Mouse (Mus musculus): ENCODE measurements around the gene Brd3. TPM values are rescaled to one million over a fixed set of nuclear protein-coding genes. Genes with fewer than 3 reads are reported as not detected.

The Brd3 gene
- polyA plus RNA-seq, 1 experiment from 2014 or later, result 85.4 TPM

GRCm38 (mm10) chr2:27416425-27416824 lies 91.0 kb downstream of the Brd3 start:
- H3K4me2 ChIP-seq (ENCODE audit: low read depth, low read length), result no peak overlapping the region
- no peak overlapping the region for H3K9ac ChIP-seq (ENCODE audit: low read length)
- WGBS, result 21% methylated on average over 3 of the region's 3 CpGs
- H3K27ac ChIP-seq (ENCODE audit: low read length), result peak overlapping the region; percentile 92
- no peaks in the 10 kb centered on the region for H3K36me3 ChIP-seq (ENCODE audit: control insufficient read depth, insufficient read depth, low read length)
- no peaks in the 10 kb centered on the region for H3K9me3 ChIP-seq (replicated peaks; ENCODE audit: control insufficient read depth, low read length)
- no peak for ATAC-seq (ENCODE audit: insufficient read depth, low FRiP score)
- H3K4me3 ChIP-seq (replicated peaks; ENCODE audit: low read length), result no peak overlapping the region
- H3K4me1 ChIP-seq (ENCODE audit: control insufficient read depth, insufficient read depth, low read length), result peaks cover 79% of the 10 kb centered on the region
- H3K27me3 ChIP-seq (ENCODE audit: control insufficient read depth, insufficient read depth, low read length), result no peaks in the 10 kb centered on the region

- H3K9me3 ChIP-seq (replicated peaks; ENCODE audit: control insufficient read depth, low read length), result no peaks in the 10 kb centered on the region
- 48% methylated on average over 11 of the region's 11 CpGs for WGBS
- ATAC-seq (ENCODE audit: insufficient read depth, low FRiP score), result no peak
Observed at GRCm38 (mm10) chr2:27415060-27415783, 92.2 kb downstream of the Brd3 start.

GRCm38 (mm10) chr2:27413936-27414657 lies 93.4 kb downstream of the Brd3 start:
- peaks cover 80% of the 10 kb centered on the region for H3K4me1 ChIP-seq (ENCODE audit: control insufficient read depth, insufficient read depth, low read length)
- H3K9me3 ChIP-seq (replicated peaks; ENCODE audit: control insufficient read depth, low read length), result no peaks in the 10 kb centered on the region
- H3K4me3 ChIP-seq (replicated peaks; ENCODE audit: low read length), result 0 out of 2 replicates have a peak overlapping the region, but pooled peaks have one; percentile 11
- H3K9ac ChIP-seq (ENCODE audit: low read length), result peak overlapping the region; percentile 36; the same call in 1 of the 2 replicates
- no peaks in the 10 kb centered on the region for H3K27me3 ChIP-seq (ENCODE audit: control insufficient read depth, insufficient read depth, low read length)
- H3K27ac ChIP-seq (ENCODE audit: low read length), result peak overlapping the region; percentile 92
- WGBS, result 28% methylated on average over 16 of the region's 16 CpGs
- ATAC-seq (ENCODE audit: insufficient read depth, low FRiP score), result peak; percentile 83
- H3K4me2 ChIP-seq (ENCODE audit: low read depth, low read length), result peak overlapping the region; percentile 44
- no peaks in the 10 kb centered on the region for H3K36me3 ChIP-seq (ENCODE audit: control insufficient read depth, insufficient read depth, low read length)

More at GRCm38 (mm10) chr2:27415060-27415783, 92.2 kb downstream of the Brd3 start:
- Histone ChIP-seq H3K27me3 (ENCODE audit: control insufficient read depth, insufficient read depth, low read length) (no peaks in the 10 kb centered on the region), H3K36me3 (ENCODE audit: control insufficient read depth, insufficient read depth, low read length) (no peaks in the 10 kb centered on the region), H3K27ac (ENCODE audit: low read length) (peak overlapping the region; percentile 92), H3K4me3 (replicated peaks; ENCODE audit: low read length) (no peak overlapping the region), H3K4me2 (ENCODE audit: low read depth, low read length) (peak overlapping the region; percentile 44; the same call in 1 of the 2 replicates), H3K9ac (ENCODE audit: low read length) (peak overlapping the region; percentile 37), H3K4me1 (ENCODE audit: control insufficient read depth, insufficient read depth, low read length) (peaks cover 90% of the 10 kb centered on the region)

- H3K27me3 ChIP-seq (ENCODE audit: control insufficient read depth, insufficient read depth, low read length), result no peaks in the 10 kb centered on the region
- H3K9me3 ChIP-seq (replicated peaks; ENCODE audit: control insufficient read depth, low read length), result no peaks in the 10 kb centered on the region
- H3K36me3 ChIP-seq (ENCODE audit: control insufficient read depth, insufficient read depth, low read length), result no peaks in the 10 kb centered on the region
- peak overlapping the region; percentile 92 for H3K27ac ChIP-seq (ENCODE audit: low read length)
- H3K9ac ChIP-seq (ENCODE audit: low read length), result peak overlapping the region; percentile 36; the same call in 1 of the 2 replicates
- 54% methylated on average over 2 of the region's 2 CpGs for WGBS
- ATAC-seq (ENCODE audit: insufficient read depth, low FRiP score), result no peak
- no peak overlapping the region for H3K4me3 ChIP-seq (replicated peaks; ENCODE audit: low read length)
- H3K4me2 ChIP-seq (ENCODE audit: low read depth, low read length), result peak overlapping the region; percentile 44; the same call in 1 of the 2 replicates
- peaks cover 76% of the 10 kb centered on the region for H3K4me1 ChIP-seq (ENCODE audit: control insufficient read depth, insufficient read depth, low read length)
Observed at GRCm38 (mm10) chr2:27413582-27413935, 93.9 kb downstream of the Brd3 start.

- H3K9ac ChIP-seq (ENCODE audit: low read length), result peak overlapping the region; percentile 38; the same call in 1 of the 2 replicates
- H3K4me3 ChIP-seq (replicated peaks; ENCODE audit: low read length), result no peak overlapping the region
- H3K27ac ChIP-seq (ENCODE audit: low read length), result peak overlapping the region; percentile 86
- WGBS, result 18% methylated on average over 7 of the region's 7 CpGs
- no peaks in the 10 kb centered on the region for H3K36me3 ChIP-seq (ENCODE audit: control insufficient read depth, insufficient read depth, low read length)
- ATAC-seq (ENCODE audit: insufficient read depth, low FRiP score), result no peak
- peak overlapping the region; percentile 22 for H3K4me2 ChIP-seq (ENCODE audit: low read depth, low read length)
- no peaks in the 10 kb centered on the region for H3K9me3 ChIP-seq (replicated peaks; ENCODE audit: control insufficient read depth, low read length)
- H3K4me1 ChIP-seq (ENCODE audit: control insufficient read depth, insufficient read depth, low read length), result peaks cover 68% of the 10 kb centered on the region
- no peaks in the 10 kb centered on the region for H3K27me3 ChIP-seq (ENCODE audit: control insufficient read depth, insufficient read depth, low read length)
Observed at GRCm38 (mm10) chr2:27412245-27412800, 95.1 kb downstream of the Brd3 start.

- peak overlapping the region; percentile 22 for H3K4me2 ChIP-seq (ENCODE audit: low read depth, low read length)
Observed at GRCm38 (mm10) chr2:27411688-27412174, 95.7 kb downstream of the Brd3 start.

GRCm38 (mm10) chr2:27410518-27411140 lies 96.8 kb downstream of the Brd3 start:
- no peak overlapping the region for H3K4me3 ChIP-seq (replicated peaks; ENCODE audit: low read length)
- no peak for ATAC-seq (ENCODE audit: insufficient read depth, low FRiP score)
- H3K36me3 ChIP-seq (ENCODE audit: control insufficient read depth, insufficient read depth, low read length), result no peaks in the 10 kb centered on the region
- H3K27ac ChIP-seq (ENCODE audit: low read length), result no peak overlapping the region; the same call in 1 of the 2 replicates
- H3K4me2 ChIP-seq (ENCODE audit: low read depth, low read length), result no peak overlapping the region
- no peaks in the 10 kb centered on the region for H3K9me3 ChIP-seq (replicated peaks; ENCODE audit: control insufficient read depth, low read length)
- no peaks in the 10 kb centered on the region for H3K27me3 ChIP-seq (ENCODE audit: control insufficient read depth, insufficient read depth, low read length)
- H3K4me1 ChIP-seq (ENCODE audit: control insufficient read depth, insufficient read depth, low read length), result peaks cover 60% of the 10 kb centered on the region
- no peak overlapping the region for H3K9ac ChIP-seq (ENCODE audit: low read length)
- 73% methylated on average over 6 of the region's 6 CpGs for WGBS

More at GRCm38 (mm10) chr2:27411688-27412174, 95.7 kb downstream of the Brd3 start:
- H3K9me3 ChIP-seq (replicated peaks; ENCODE audit: control insufficient read depth, low read length), result no peaks in the 10 kb centered on the region
- no peaks in the 10 kb centered on the region for H3K36me3 ChIP-seq (ENCODE audit: control insufficient read depth, insufficient read depth, low read length)
- H3K4me1 ChIP-seq (ENCODE audit: control insufficient read depth, insufficient read depth, low read length), result peaks cover 63% of the 10 kb centered on the region
- H3K27me3 ChIP-seq (ENCODE audit: control insufficient read depth, insufficient read depth, low read length), result no peaks in the 10 kb centered on the region
- 11% methylated on average over 8 of the region's 8 CpGs for WGBS
- H3K9ac ChIP-seq (ENCODE audit: low read length), result peak overlapping the region; percentile 54
- peak overlapping the region; percentile 86 for H3K27ac ChIP-seq (ENCODE audit: low read length)
- peak; percentile 68 for ATAC-seq (ENCODE audit: insufficient read depth, low FRiP score)
- no peak overlapping the region for H3K4me3 ChIP-seq (replicated peaks; ENCODE audit: low read length)

GRCm38 (mm10) chr2:27408194-27408593 lies 99.3 kb downstream of the Brd3 start:
- no peak for ATAC-seq (ENCODE audit: insufficient read depth, low FRiP score)
- H3K4me2 ChIP-seq (ENCODE audit: low read depth, low read length), result no peak overlapping the region
- no peak overlapping the region for H3K9ac ChIP-seq (ENCODE audit: low read length)
- H3K36me3 ChIP-seq (ENCODE audit: control insufficient read depth, insufficient read depth, low read length), result no peaks in the 10 kb centered on the region
- H3K27me3 ChIP-seq (ENCODE audit: control insufficient read depth, insufficient read depth, low read length), result no peaks in the 10 kb centered on the region
- no peaks in the 10 kb centered on the region for H3K9me3 ChIP-seq (replicated peaks; ENCODE audit: control insufficient read depth, low read length)
- H3K4me3 ChIP-seq (replicated peaks; ENCODE audit: low read length), result no peak overlapping the region
- peaks cover 59% of the 10 kb centered on the region for H3K4me1 ChIP-seq (ENCODE audit: control insufficient read depth, insufficient read depth, low read length)
- no peak overlapping the region for H3K27ac ChIP-seq (ENCODE audit: low read length)
- WGBS, result 57% methylated on average over 3 of the region's 3 CpGs

Data from stomach, embryonic 16.5 days (tissue).